Mouse (Mus musculus) activated CD4-positive, CD25-positive, alpha-beta regulatory T cell, adult 9 weeks (primary cell): ENCODE data around the gene Olfr1489. TPM values are rescaled to one million over a fixed set of nuclear protein-coding genes. Genes with fewer than 3 reads are reported as not detected.

Source experiments
- polyA plus RNA-seq: library from polyadenylated mRNA; unstranded; fragments of 100-300 nt; shearing (Covaris generic); gene quantifications from one replicate; pipeline ENCODE4 v1.2.1, GENCODE M21; 2017

Olfr1489 gene
- polyA plus RNA-seq, result not detected

DNA sequence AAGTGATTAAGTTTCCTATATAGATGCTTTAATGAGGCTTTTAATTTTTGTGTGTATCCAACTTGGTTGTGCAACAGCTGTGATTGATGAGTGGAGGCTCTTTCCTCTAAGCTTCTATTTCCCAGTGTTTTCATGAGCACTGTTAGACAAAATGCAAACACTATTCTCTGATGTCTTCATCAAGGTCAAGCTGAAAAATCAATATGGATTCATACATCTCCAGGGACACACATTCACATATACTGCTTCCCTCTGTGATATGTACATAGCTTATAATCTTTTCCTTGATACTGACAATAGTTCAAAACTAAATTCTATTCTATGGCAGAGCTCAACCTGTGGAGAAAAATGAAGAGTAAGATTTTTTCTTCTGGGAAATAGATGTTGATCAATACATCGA is at the start of gene Olfr1489:
Olfr1489 (plus strand) TSS at position 301 of the 400 bp plus-strand sequence.

GRCm38 (mm10) chr19:13583211-13583610 is 48.2 kb upstream of the Olfr1489 start, which contains the start of gene Olfr1484:
TSS of gene Olfr1484 (plus strand) at chr19:13583511.

GRCm38 (mm10) chr19:13617075-13617474 is 14.3 kb upstream of the Olfr1489 start, which contains the start of gene Olfr1487:
TSS of gene Olfr1487 (plus strand) at chr19:13617375.

DNA sequence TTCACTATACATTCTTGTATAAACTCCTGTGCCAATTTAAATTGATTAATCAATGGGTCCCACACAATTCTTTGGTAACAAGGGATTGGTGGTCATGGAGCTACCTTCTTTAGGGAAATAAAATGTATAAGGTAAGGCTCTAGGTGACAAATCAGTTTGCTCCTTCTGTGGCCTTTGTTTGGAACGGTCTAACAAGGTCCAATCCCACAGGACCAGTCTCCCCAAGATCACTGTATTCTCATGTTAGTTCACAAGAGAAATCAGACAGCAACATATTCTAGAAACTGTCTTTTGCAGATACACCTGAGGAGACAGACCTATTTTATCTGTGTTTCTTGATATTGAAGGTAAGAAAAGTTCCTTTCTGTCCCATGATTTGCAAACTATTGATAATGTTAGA is 19.4 kb downstream of the Olfr1489 start, which contains the start of gene Olfr1490:
Olfr1490 (plus strand) TSS at position 301 of the 400 bp plus-strand sequence.

Other genes with a start within 250 kb of the Olfr1489 start
- gene Olfr1469, start 223.8 kb upstream of the Olfr1489 start, polyA plus RNA-seq, result not detected
- not detected for gene Olfr1471, start 188.2 kb upstream of the Olfr1489 start, polyA plus RNA-seq
- gene Olfr1472, start 175.5 kb upstream of the Olfr1489 start, polyA plus RNA-seq, result not detected
- not detected for gene Olfr1474, start 162.1 kb upstream of the Olfr1489 start, polyA plus RNA-seq
- gene Olfr1475, start 151.4 kb upstream of the Olfr1489 start, polyA plus RNA-seq, result not detected
- not detected for gene Olfr1477, start 131.1 kb upstream of the Olfr1489 start, polyA plus RNA-seq
- gene Olfr1480, start 103.7 kb upstream of the Olfr1489 start, polyA plus RNA-seq, result not detected
- gene Olfr1484, start 48.1 kb upstream of the Olfr1489 start, polyA plus RNA-seq, result not detected
- not detected for gene Olfr1487, start 14.2 kb upstream of the Olfr1489 start, polyA plus RNA-seq
- not detected for gene Olfr1490, start 19.5 kb downstream of the Olfr1489 start, polyA plus RNA-seq
- not detected for gene Olfr1491, start 65.6 kb downstream of the Olfr1489 start, polyA plus RNA-seq
- not detected for gene Olfr1493-ps1, start 91.7 kb downstream of the Olfr1489 start, polyA plus RNA-seq
- gene Olfr1494, start 108.1 kb downstream of the Olfr1489 start, polyA plus RNA-seq, result not detected
- gene Olfr1495, start 133.0 kb downstream of the Olfr1489 start, polyA plus RNA-seq, result not detected
- not detected for gene Olfr1496, start 146.3 kb downstream of the Olfr1489 start, polyA plus RNA-seq
- not detected for gene Olfr1497, start 166.6 kb downstream of the Olfr1489 start, polyA plus RNA-seq
- not detected for gene Olfr1499, start 187.8 kb downstream of the Olfr1489 start, polyA plus RNA-seq
- not detected for gene Olfr1500, start 198.9 kb downstream of the Olfr1489 start, polyA plus RNA-seq
- not detected for gene Olfr1501, start 219.1 kb downstream of the Olfr1489 start, polyA plus RNA-seq
- not detected for gene Olfr1502, start 230.2 kb downstream of the Olfr1489 start, polyA plus RNA-seq